Mouse (Mus musculus) lung, adult 2 months (tissue): ENCODE data around the gene Rac3.

Source experiments
- CTCF ChIP-seq: fragments of 200-500 bp; IDR thresholded peaks from 2 replicates; pipeline ENCODE4 v1.5.1; 2011; ENCODE audit warnings: mild to moderate bottlenecking, low read length, control low read depth; ENCODE audit not compliant: insufficient read depth
- POLR2A ChIP-seq: fragments of 200-500 bp; IDR thresholded peaks from 2 replicates; pipeline ENCODE4 v1.6.1; 2011; ENCODE audit warnings: low read depth, mild to moderate bottlenecking, control low read depth, low read length, borderline replicate concordance; ENCODE audit errors: extremely low read depth

- TF ChIP-seq CTCF (no peak), POLR2A (no peak)
Measured at GRCm38 (mm10) chr11:120768206-120768605, 46.9 kb downstream of the Rac3 start.
